Mouse (Mus musculus) intestine, embryonic 14.5 days (tissue): ENCODE results near the gene Adgrd1. TPM values are rescaled to one million over a fixed set of nuclear protein-coding genes. Genes with fewer than 3 reads are reported as not detected.
A peak's percentile ranks its signal among the peaks of the same experiment; 100 is the strongest.

Experiments used
- ATAC-seq: fragments of 200-750 bp; cut with Nextera tagmentation; replicated peaks from 2 replicates; pipeline ENCODE4 v1.8.0; 2017; ENCODE audit warnings: low read depth, moderate number of reproducible peaks, moderate TSS enrichment, moderate library complexity; ENCODE audit not compliant: low FRiP score, low TSS enrichment
- DNase-seq: peaks from one replicate; pipeline ENCODE4 v3.0.0-alpha.2; 2018; ENCODE audit warnings: low spot score
- H3K27ac ChIP-seq: fragments of 300-500 bp; sonication (generic); 2 replicates; pipeline ENCODE4 v1.5.1; 2014; ENCODE audit warnings: low read depth, mild to moderate bottlenecking, control low read depth
- H3K27me3 ChIP-seq: fragments of 300-500 bp; sonication (generic); replicated peaks from 2 replicates; pipeline ENCODE4 v1.6.1; 2014; ENCODE audit warnings: low read length, control low read depth; ENCODE audit not compliant: control insufficient read depth, insufficient read depth
- H3K36me3 ChIP-seq: fragments of 300-500 bp; sonication (generic); 2 replicates; pipeline ENCODE4 v1.6.1; 2014; ENCODE audit warnings: low read length, control low read depth; ENCODE audit not compliant: control insufficient read depth, insufficient read depth
- H3K4me1 ChIP-seq: fragments of 300-500 bp; sonication (generic); replicated peaks from 2 replicates; pipeline ENCODE4 v1.6.1; 2014; ENCODE audit warnings: low read length, control low read depth, mixed read lengths; ENCODE audit not compliant: control insufficient read depth, insufficient read depth
- H3K4me2 ChIP-seq: fragments of 300-500 bp; sonication (generic); 2 replicates; pipeline ENCODE4 v1.6.1; 2014; ENCODE audit warnings: low read length
- H3K4me3 ChIP-seq: fragments of 300-500 bp; sonication (generic); 2 replicates; pipeline ENCODE4 v1.5.1; 2014; ENCODE audit warnings: low read depth, low read length, control low read depth, mixed read lengths
- H3K9ac ChIP-seq: fragments of 300-500 bp; sonication (generic); 2 replicates; pipeline ENCODE4 v1.6.1; 2014; ENCODE audit warnings: mild to moderate bottlenecking, low read length
- H3K9me3 ChIP-seq: fragments of 300-500 bp; sonication (generic); 2 replicates; pipeline ENCODE4 v1.6.1; 2016; ENCODE audit warnings: low read length, control low read depth; ENCODE audit not compliant: control insufficient read depth
- WGBS: fragments of 180-500 bp; shearing (Covaris S2); extraction: QIAGEN DNeasy Blood & Tissue Kit; methylation state at CpG from one replicate; pipeline ENCODE4 v1.1.7; 2014; 5-methylcytosine and 5-hydroxymethylcytosine counted together
- polyA plus RNA-seq: library from polyadenylated mRNA; unstranded; fragments of >200 nt; fragmentation: Nextera tagmentation; extraction: Ambion mirVana; gene quantifications from 2 replicates; pipeline ENCODE4 v1.2.1, GENCODE M21; 2014

Gene Adgrd1
- polyA plus RNA-seq, 1 experiment from 2014 or later: 0.62 TPM

- H3K27ac ChIP-seq: no peak overlapping the region
- no peak overlapping the region; the same call in 1 of the 2 replicates for H3K4me2 ChIP-seq
- no peak overlapping the region for H3K9ac ChIP-seq
- H3K36me3 ChIP-seq: no peaks in the 10 kb centered on the region
- no peaks in the 10 kb centered on the region for H3K9me3 ChIP-seq
- no peak overlapping the region for H3K4me3 ChIP-seq
- 0 out of 2 replicates have a peak, but pooled peaks have one; percentile 27 for ATAC-seq
- 65% methylated on average over 33 of the region's 33 CpGs for WGBS
- no peaks in the 10 kb centered on the region for H3K4me1 ChIP-seq
- no peak for DNase-seq
- no peaks in the 10 kb centered on the region for H3K27me3 ChIP-seq
These were observed 129.4 kb downstream of the Adgrd1 start for GRCm38 (mm10) chr5:129225810-129226450.

- Histone ChIP-seq H3K9me3 (no peaks in the 10 kb centered on the region), H3K36me3 (no peaks in the 10 kb centered on the region), H3K4me3 (no peak overlapping the region), H3K9ac (no peak overlapping the region), H3K27me3 (no peaks in the 10 kb centered on the region), H3K27ac (no peak overlapping the region), H3K4me2 (no peak overlapping the region), H3K4me1 (no peaks in the 10 kb centered on the region)
- ATAC-seq: no peak
- no peak for DNase-seq
- WGBS: 87% methylated on average over 2 of the region's 2 CpGs
These were observed 131.6 kb downstream of the Adgrd1 start for GRCm38 (mm10) chr5:129228171-129228570.

GRCm38 (mm10) chr5:129233301-129233700 is 136.8 kb downstream of the Adgrd1 start:
- Histone ChIP-seq H3K36me3 (no peaks in the 10 kb centered on the region), H3K27ac (no peak overlapping the region), H3K4me2 (no peak overlapping the region), H3K9ac (no peak overlapping the region), H3K27me3 (no peaks in the 10 kb centered on the region), H3K9me3 (no peaks in the 10 kb centered on the region), H3K4me3 (no peak overlapping the region), H3K4me1 (no peaks in the 10 kb centered on the region)
- WGBS: 93% methylated on average over 4 of the region's 4 CpGs
- DNase-seq: no peak
- ATAC-seq: no peak

- WGBS: 79% methylated on average over 7 of the region's 7 CpGs
- Histone ChIP-seq H3K4me2 (no peak overlapping the region), H3K27me3 (no peaks in the 10 kb centered on the region), H3K27ac (no peak overlapping the region), H3K4me3 (no peak overlapping the region), H3K4me1 (no peaks in the 10 kb centered on the region), H3K9me3 (no peaks in the 10 kb centered on the region), H3K36me3 (no peaks in the 10 kb centered on the region), H3K9ac (no peak overlapping the region)
- DNase-seq (no peak), ATAC-seq (no peak)
These were observed 137.4 kb downstream of the Adgrd1 start for GRCm38 (mm10) chr5:129233881-129234432.

GRCm38 (mm10) chr5:129236366-129236765 is 139.8 kb downstream of the Adgrd1 start:
- ATAC-seq (no peak), DNase-seq (no peak)
- Histone ChIP-seq H3K4me1 (no peaks in the 10 kb centered on the region), H3K4me2 (no peak overlapping the region), H3K9me3 (no peaks in the 10 kb centered on the region), H3K36me3 (no peaks in the 10 kb centered on the region), H3K27me3 (no peaks in the 10 kb centered on the region), H3K4me3 (no peak overlapping the region), H3K9ac (no peak overlapping the region), H3K27ac (no peak overlapping the region)
- WGBS: 77% methylated on average over 11 of the region's 11 CpGs

- 76% methylated on average over 11 of the region's 11 CpGs for WGBS
- Histone ChIP-seq H3K36me3 (no peaks in the 10 kb centered on the region), H3K9me3 (no peaks in the 10 kb centered on the region), H3K4me1 (no peaks in the 10 kb centered on the region), H3K4me2 (no peak overlapping the region), H3K4me3 (no peak overlapping the region), H3K27ac (no peak overlapping the region), H3K27me3 (no peaks in the 10 kb centered on the region), H3K9ac (no peak overlapping the region)
- DNase-seq (no peak), ATAC-seq (no peak)
These were observed 145.3 kb downstream of the Adgrd1 start for GRCm38 (mm10) chr5:129241865-129242264.

GRCm38 (mm10) chr5:129242265-129242664 is 145.7 kb downstream of the Adgrd1 start:
- H3K4me3 ChIP-seq: no peak overlapping the region
- 48% methylated on average over 3 of the region's 3 CpGs for WGBS
- no peaks in the 10 kb centered on the region for H3K9me3 ChIP-seq
- no peaks in the 10 kb centered on the region for H3K4me1 ChIP-seq
- ATAC-seq (no peak), DNase-seq (no peak)
- no peaks in the 10 kb centered on the region for H3K36me3 ChIP-seq
- no peak overlapping the region for H3K9ac ChIP-seq
- no peaks in the 10 kb centered on the region for H3K27me3 ChIP-seq
- H3K27ac ChIP-seq: no peak overlapping the region
- H3K4me2 ChIP-seq: no peak overlapping the region

- DNase-seq (no peak), ATAC-seq (no peak)
- Histone ChIP-seq H3K9ac (no peak overlapping the region), H3K4me1 (no peaks in the 10 kb centered on the region), H3K36me3 (no peaks in the 10 kb centered on the region), H3K9me3 (no peaks in the 10 kb centered on the region), H3K4me2 (no peak overlapping the region), H3K27me3 (no peaks in the 10 kb centered on the region), H3K4me3 (no peak overlapping the region), H3K27ac (no peak overlapping the region)
- WGBS: 71% methylated on average over 4 of the region's 4 CpGs
These were observed 146.6 kb downstream of the Adgrd1 start for GRCm38 (mm10) chr5:129243120-129243519.

- no peak for DNase-seq
- Histone ChIP-seq H3K9me3 (no peaks in the 10 kb centered on the region), H3K36me3 (no peaks in the 10 kb centered on the region), H3K4me1 (no peaks in the 10 kb centered on the region), H3K4me3 (no peak overlapping the region), H3K27ac (no peak overlapping the region), H3K4me2 (no peak overlapping the region), H3K9ac (no peak overlapping the region), H3K27me3 (no peaks in the 10 kb centered on the region)
- 47% methylated on average over 5 of the region's 5 CpGs for WGBS
- no peak for ATAC-seq
These were observed 147.8 kb downstream of the Adgrd1 start for GRCm38 (mm10) chr5:129244392-129244791.
